ENCODE assay signal across 9 mouse cellular contexts in genomic region chr10:89874036-89874435, GRCm38 (mm10). TPM values are rescaled to one million over a fixed set of nuclear protein-coding genes. Genes with fewer than 3 reads are reported as not detected.
A peak's percentile ranks its signal among the peaks of the same experiment; 100 is the strongest.
DNase-seq lines count a peak whose midpoint lies in the region; ATAC-seq and TF ChIP-seq lines count a peak whose summit lies in the region.
"Had no signal": no experiment of that assay in that cellular context is flagged by ENCODE, and none has a peak within 500 bp of the region (broad histone marks: within the 10 kb centered on the region; RNA-seq: fewer than 3 reads in every experiment).

No protein-coding gene starts in this region.

- TF ChIP-seq CTCF in intestine, postnatal 0 days (IDR thresholded peaks at IDR 0.05; ENCODE audit: low read depth) = no peak

- WGBS in liver, embryonic 11.5 days = 19% methylated on average over 8 of the region's 8 CpGs
- WGBS in forebrain, embryonic 10.5 days = 7% methylated on average over 8 of the region's 8 CpGs
- WGBS in intestine, postnatal 0 days = 11% methylated on average over 8 of the region's 8 CpGs
- 7% methylated on average over 8 of the region's 8 CpGs for WGBS in neural tube, embryonic 13.5 days

- H3K4me3 ChIP-seq in liver, embryonic 11.5 days (ENCODE audit: low read depth, low read length) = peak overlapping the region; percentile 54; the same call in 1 of the 2 replicates
- peak overlapping the region; percentile 82 for H3K4me3 ChIP-seq in forebrain, embryonic 10.5 days
- peak overlapping the region; percentile 49 for H3K4me3 ChIP-seq in intestine, postnatal 0 days (ENCODE audit: low read depth, low read length)
- H3K4me3 ChIP-seq in neural tube, embryonic 13.5 days = peak overlapping the region; percentile 85

- no peak overlapping the region for H3K9ac ChIP-seq in liver, embryonic 11.5 days (ENCODE audit: low read depth, low read length)
- no peak overlapping the region for H3K9ac ChIP-seq in intestine, postnatal 0 days (ENCODE audit: low read depth, low read length)
- H3K9ac ChIP-seq in neural tube, embryonic 13.5 days = peak overlapping the region; percentile 89

- no peak for ATAC-seq in liver, embryonic 11.5 days (replicated peaks; ENCODE audit: low FRiP score)
- ATAC-seq in intestine, postnatal 0 days = no peak
- no peak for ATAC-seq in neural tube, embryonic 13.5 days (ENCODE audit: low read depth)

- H3K4me2 ChIP-seq in liver, embryonic 11.5 days = peak overlapping the region; percentile 83
- peak overlapping the region; percentile 86 for H3K4me2 ChIP-seq in intestine, postnatal 0 days (replicated peaks; ENCODE audit: low read depth)
- peak overlapping the region; percentile 74 for H3K4me2 ChIP-seq in neural tube, embryonic 13.5 days

- no peak for DNase-seq in liver, embryonic 11.5 days (ENCODE audit: low spot score)
- no peak for DNase-seq in liver
- peak; percentile 21 for DNase-seq in forebrain, embryonic 10.5 days (ENCODE audit: extremely low spot score, low spot score)
- no peak for DNase-seq in ovary, adult 18-20 months (ENCODE audit: low spot score)
- DNase-seq in kidney, adult 9 months = no peak
- DNase-seq in B cell, adult 2 months = no peak

- H3K9me3 ChIP-seq in liver, embryonic 11.5 days (ENCODE audit: control insufficient read depth, low read length) = no peaks in the 10 kb centered on the region
- no peaks in the 10 kb centered on the region for H3K9me3 ChIP-seq in forebrain, embryonic 10.5 days
- no peaks in the 10 kb centered on the region for H3K9me3 ChIP-seq in intestine, postnatal 0 days (ENCODE audit: control insufficient read depth)
- H3K9me3 ChIP-seq in neural tube, embryonic 13.5 days = no peaks in the 10 kb centered on the region

- H3K27ac ChIP-seq in liver, embryonic 11.5 days (ENCODE audit: low read depth, low read length) = no peak overlapping the region
- H3K27ac ChIP-seq in forebrain, embryonic 10.5 days = no peak overlapping the region
- no peak overlapping the region for H3K27ac ChIP-seq in intestine, postnatal 0 days (ENCODE audit: low read depth, low read length)
- peak overlapping the region; percentile 95; the same call in 1 of the 2 replicates for H3K27ac ChIP-seq in neural tube, embryonic 13.5 days (replicated peaks)

- peaks cover 36% of the 10 kb centered on the region for H3K27me3 ChIP-seq in liver, embryonic 11.5 days (replicated peaks; ENCODE audit: control insufficient read depth, insufficient read depth, low read length)
- H3K27me3 ChIP-seq in forebrain, embryonic 10.5 days (ENCODE audit: poor library complexity, severe bottlenecking) = peaks cover 41% of the 10 kb centered on the region
- H3K27me3 ChIP-seq in intestine, postnatal 0 days (replicated peaks; ENCODE audit: control insufficient read depth, insufficient read depth, low read length) = peaks cover 19% of the 10 kb centered on the region
- peaks cover 3% of the 10 kb centered on the region; the same call in 1 of the 2 replicates for H3K27me3 ChIP-seq in neural tube, embryonic 13.5 days

- H3K4me1 ChIP-seq in liver, embryonic 11.5 days (replicated peaks; ENCODE audit: control insufficient read depth, insufficient read depth, low read length) = 0 out of 2 replicates have a peak, but pooled peaks cover 2% of the 10 kb centered on the region
- peaks cover 20% of the 10 kb centered on the region for H3K4me1 ChIP-seq in forebrain, embryonic 10.5 days
- no peaks in the 10 kb centered on the region for H3K4me1 ChIP-seq in intestine, postnatal 0 days (replicated peaks; ENCODE audit: control insufficient read depth, insufficient read depth, low read length)
- H3K4me1 ChIP-seq in neural tube, embryonic 13.5 days (replicated peaks) = peaks cover 26% of the 10 kb centered on the region

- no peaks in the 10 kb centered on the region for H3K36me3 ChIP-seq in liver, embryonic 11.5 days (ENCODE audit: control insufficient read depth, insufficient read depth, low read length)
- no peaks in the 10 kb centered on the region for H3K36me3 ChIP-seq in forebrain, embryonic 10.5 days (replicated peaks)
- no peaks in the 10 kb centered on the region for H3K36me3 ChIP-seq in intestine, postnatal 0 days (ENCODE audit: control insufficient read depth, insufficient read depth)
- no peaks in the 10 kb centered on the region for H3K36me3 ChIP-seq in neural tube, embryonic 13.5 days

RNA-seq across cellular contexts. Expression of gene Anks1b, which starts 0.7 kb away (rescaled TPM):
- 0.69 and 0.80 TPM in 2 replicates for polyA plus RNA-seq in liver, embryonic 11.5 days (2014; fragmentation: Nextera tagmentation; extraction: Ambion mirVana)
- 2.8 and 3.1 TPM in 2 replicates for polyA plus RNA-seq in forebrain, embryonic 10.5 days (2016; fragmentation: Nextera tagmentation; extraction: Ambion mirVana)
- polyA plus RNA-seq in intestine, postnatal 0 days (2015; fragmentation: Nextera tagmentation; extraction: Ambion mirVana) = 1.8 and 1.9 TPM in 2 replicates
- 40.8 and 42.0 TPM in 2 replicates for polyA plus RNA-seq in neural tube, embryonic 13.5 days (2015; fragmentation: Nextera tagmentation; extraction: Ambion mirVana)
- polyA plus RNA-seq: liver, adult 2 months had no signal

Comparison
In these comparisons a context has a peak if more than half of its experiments do, and no peak if none do; other contexts are left out.
1. RNA of gene Anks1b, which starts 0.7 kb away (polyA plus RNA-seq): 40.8 to 42.0 TPM in neural tube, embryonic 13.5 days; 2.8 to 3.1 TPM in forebrain, embryonic 10.5 days, 1.8 to 1.9 TPM in intestine, postnatal 0 days and 0.69 to 0.80 TPM in liver, embryonic 11.5 days; every median in the first group is over 10 times any median in the second.
2. Peak in every context shown above with its lines, with median percentiles within 50 percentile points of each other: H3K4me2 ChIP-seq and H3K4me3 ChIP-seq.